Mouse (Mus musculus): ENCODE data around the gene Polr2c. TPM values are rescaled to one million over a fixed set of nuclear protein-coding genes. Genes with fewer than 3 reads are reported as not detected.
A peak's percentile ranks its signal among the peaks of the same experiment; 100 is the strongest.

Gene Polr2c
- total and polyA plus RNA-seq, 3 experiments: 93.2 to 141 (median 120) TPM

DNA sequence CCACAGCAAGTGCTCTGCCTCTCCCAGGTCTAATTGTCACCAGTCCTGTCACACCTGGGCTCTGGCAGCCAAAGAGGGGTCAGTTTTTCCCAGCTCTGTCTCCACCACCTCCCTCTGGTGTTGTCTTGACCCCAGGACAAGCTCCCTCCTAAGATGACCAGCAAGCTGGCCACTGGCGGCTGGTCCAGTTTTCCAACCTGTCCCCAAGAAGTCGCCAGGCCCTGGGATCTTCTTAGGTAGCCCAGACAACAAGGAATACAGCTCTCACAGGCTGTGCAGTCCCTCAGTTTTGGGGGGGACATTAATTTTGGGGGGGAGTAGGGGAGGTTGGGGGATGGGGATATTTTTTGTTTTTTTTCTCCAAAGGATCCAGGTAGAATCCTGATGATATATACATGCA lies 15.3 kb downstream of the Polr2c start:
- Histone ChIP-seq H3K27ac (ENCODE audit: insufficient read depth, low read depth) (no peak overlapping the region), H3K27me3 (replicated peaks) (peaks cover 17% of the 10 kb centered on the region), H3K4me2 (ENCODE audit: insufficient read depth, low read depth, poor library complexity, severe bottlenecking) (no peak overlapping the region), H3K36me3 (replicated peaks in 1 of 2; ENCODE audit: control insufficient read depth in 1 of 2, insufficient read depth in 1 of 2, low read length in 1 of 2) (peaks cover 0 to 25% of the 10 kb centered on the region in 2 experiments), H3K9ac (ENCODE audit: insufficient read depth, low read depth) (no peak overlapping the region), H3K4me1 (ENCODE audit: control insufficient read depth in 1 of 2, insufficient read depth in 2 of 2) (peaks cover 6 to 31% of the 10 kb centered on the region in 2 experiments; a peak in 2 of 4 replicates), H3K79me2 (replicated peaks; ENCODE audit: control insufficient read depth, extremely low read depth, insufficient read depth, poor library complexity, severe bottlenecking) (no peaks in the 10 kb centered on the region), H3K9me3 (replicated peaks; ENCODE audit: low read length) (no peaks in the 10 kb centered on the region), H3K4me3 (replicated peaks in 1 of 3; ENCODE audit: low read depth in 2 of 3, low read length in 2 of 3, poor library complexity in 1 of 3) (no peak overlapping the region)
- in situ Hi-C loops (cut with MboI; ENCODE audit: low pct_ligation_motif_present, low pct_unique_long_range_greater_than_20kb, low sequenced_read_pairs): loop anchor here (5.0 kb wide), 1 partner anchor 35 kb away; no protein-coding TSS in a partner anchor
- dilution Hi-C loops (cut with MboI; ENCODE audit: extremely low pct_ligation_motif_present, extremely low pct_unique_long_range_greater_than_20kb, low sequenced_read_pairs): no loop called here
- TF ChIP-seq RCOR1 (conservative IDR thresholded peaks at IDR 0.05; ENCODE audit: low read depth, low read length) (no peak), CHD2 (IDR thresholded peaks at IDR 0.05; ENCODE audit: low read length) (no peak), CTCF (conservative IDR thresholded peaks at IDR 0.05 in 1 of 2, IDR thresholded peaks at IDR 0.05 in 1 of 2; ENCODE audit: low read depth in 2 of 2, low read length in 2 of 2) (no peak), UBTF (IDR thresholded peaks at IDR 0.05; ENCODE audit: low read depth, low read length) (no peak), KAT2A (IDR thresholded peaks at IDR 0.05; ENCODE audit: insufficient replicate concordance, low read length) (no peak), EP300 (IDR thresholded peaks at IDR 0.05; ENCODE audit: low read length) (no peak), NELFE (IDR thresholded peaks at IDR 0.05; ENCODE audit: low read depth, low read length) (no peak), PAX5 (IDR thresholded peaks at IDR 0.05; ENCODE audit: low read length) (no peak), CHD1 (IDR thresholded peaks at IDR 0.05; ENCODE audit: low read depth, low read length) (no peak), SIN3A (IDR thresholded peaks at IDR 0.05; ENCODE audit: low read length) (no peak)
- DNase-seq (ENCODE audit: extremely low read depth): no peak

DNA sequence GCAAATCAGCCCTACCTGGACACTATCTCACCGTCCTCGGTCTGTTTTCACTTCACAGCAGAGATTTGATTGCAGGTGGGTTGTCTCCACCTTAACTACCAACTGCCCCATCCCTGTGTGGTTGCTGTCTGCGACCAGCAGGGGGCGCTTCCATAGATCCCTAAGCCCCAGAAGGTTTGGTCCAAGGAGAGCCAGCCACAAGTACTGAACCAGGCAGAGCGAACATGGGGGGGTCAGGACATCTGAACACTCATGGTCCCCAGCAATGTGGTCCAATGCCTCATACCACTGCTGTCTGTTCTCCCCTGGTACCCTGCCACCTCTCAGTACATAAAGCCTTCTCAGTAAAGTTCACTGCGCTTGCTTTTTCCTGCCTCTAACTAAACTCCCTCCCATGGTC lies 17.1 kb downstream of the Polr2c start:
- peak; percentile 78 to 85 for TF ChIP-seq CTCF (conservative IDR thresholded peaks at IDR 0.05 in 1 of 2, IDR thresholded peaks at IDR 0.05 in 1 of 2; ENCODE audit: low read depth in 2 of 2, low read length in 2 of 2)
- TF ChIP-seq SMC3 (IDR thresholded peaks at IDR 0.05; ENCODE audit: low read depth, low read length): peak; percentile 88
- TF ChIP-seq NELFE (IDR thresholded peaks at IDR 0.05; ENCODE audit: low read depth, low read length): no peak
- TF ChIP-seq RAD21 (IDR thresholded peaks at IDR 0.05; ENCODE audit: low read depth, low read length): peak; percentile 53
- no peak for TF ChIP-seq NRF1 (IDR thresholded peaks at IDR 0.05; ENCODE audit: low read depth, low read length)
- H3K4me2 ChIP-seq (ENCODE audit: insufficient read depth, low read depth, poor library complexity, severe bottlenecking): no peak overlapping the region
- peak; percentile 72 for DNase-seq (ENCODE audit: extremely low read depth)
- H3K79me2 ChIP-seq (replicated peaks; ENCODE audit: control insufficient read depth, extremely low read depth, insufficient read depth, poor library complexity, severe bottlenecking): no peaks in the 10 kb centered on the region
- H3K27ac ChIP-seq (ENCODE audit: insufficient read depth, low read depth): no peak overlapping the region
- no peaks in the 10 kb centered on the region for H3K9me3 ChIP-seq (replicated peaks; ENCODE audit: low read length)
- in situ Hi-C loops (cut with MboI; ENCODE audit: low pct_ligation_motif_present, low pct_unique_long_range_greater_than_20kb, low sequenced_read_pairs) (loop anchor here (5.0 kb wide), 1 partner anchor 33 kb away; no protein-coding TSS in a partner anchor), dilution Hi-C loops (cut with MboI; ENCODE audit: extremely low pct_ligation_motif_present, extremely low pct_unique_long_range_greater_than_20kb, low sequenced_read_pairs) (no loop called here)
- H3K36me3 ChIP-seq (replicated peaks in 1 of 2; ENCODE audit: control insufficient read depth in 1 of 2, insufficient read depth in 1 of 2, low read length in 1 of 2): peaks cover 0 to 9% of the 10 kb centered on the region in 2 experiments
- no peak overlapping the region for H3K4me3 ChIP-seq (replicated peaks in 1 of 3; ENCODE audit: low read depth in 2 of 3, low read length in 2 of 3, poor library complexity in 1 of 3)
- H3K4me1 ChIP-seq (ENCODE audit: control insufficient read depth in 1 of 2, insufficient read depth in 2 of 2): peaks cover 8 to 36% of the 10 kb centered on the region in 2 experiments; a peak in 2 of 4 replicates
- peaks cover 17% of the 10 kb centered on the region for H3K27me3 ChIP-seq (replicated peaks)
- H3K9ac ChIP-seq (ENCODE audit: insufficient read depth, low read depth): no peak overlapping the region

Measured in CH12.LX (cell line).